Mouse (Mus musculus) MEL (cell line): ENCODE measurements around the gene Fgfr2. TPM values are rescaled to one million over a fixed set of nuclear protein-coding genes. Genes with fewer than 3 reads are reported as not detected.

Experiments used
- DNase-seq: peaks from one replicate; pipeline ENCODE4 v3.0.0; 2011; ENCODE audit warnings: low read depth, low spot score
- H3K27ac ChIP-seq: 2 replicates; pipeline ENCODE4 v1.5.1; 2012; ENCODE audit warnings: low read depth, mild to moderate bottlenecking, control low read depth, low read length, moderate library complexity; ENCODE audit not compliant: control insufficient read depth
- H3K27me3 ChIP-seq, 2 experiments: fragments of 150-350 bp in 1 of 2; sonication (generic) in 1 of 2; 2 replicates each; pipeline ENCODE4 v1.6.1; 2012; ENCODE audit warnings: low read length in 2 of 2, mild to moderate bottlenecking in 2 of 2, improper control_type of control experiment in 1 of 2, moderate library complexity in 1 of 2; ENCODE audit not compliant: insufficient read depth in 2 of 2, control insufficient read depth in 1 of 2
- H3K36me3 ChIP-seq, 2 experiments: 2 replicates each; pipeline ENCODE4 v1.6.1; 2012 to 2014; ENCODE audit warnings: low read length in 2 of 2, improper control_type of control experiment in 1 of 2, inconsistent platforms in 1 of 2, mild to moderate bottlenecking in 1 of 2; ENCODE audit not compliant: insufficient read depth in 2 of 2, control insufficient read depth in 1 of 2
- H3K4me1 ChIP-seq, 2 experiments: fragments of 150-350 bp in 1 of 2; sonication (generic) in 1 of 2; 2 replicates each; pipeline ENCODE4 v1.6.1; 2012; ENCODE audit warnings: low read length in 2 of 2, improper control_type of control experiment in 1 of 2, mild to moderate bottlenecking in 1 of 2; ENCODE audit not compliant: insufficient read depth in 2 of 2, control insufficient read depth in 1 of 2
- H3K4me3 ChIP-seq, 2 experiments: fragments of 150-350 bp in 1 of 2; sonication (generic) in 1 of 2; 2 replicates each; pipeline ENCODE4 v1.5.1; 2012; ENCODE audit warnings: low read depth in 2 of 2, low read length in 2 of 2, mild to moderate bottlenecking in 2 of 2, moderate library complexity in 2 of 2, control low read depth in 1 of 2, improper control_type of control experiment in 1 of 2; ENCODE audit not compliant: control insufficient read depth in 1 of 2, insufficient read depth in 1 of 2
- H3K79me2 ChIP-seq: 2 replicates; pipeline ENCODE4 v1.6.1; 2012; ENCODE audit warnings: mild to moderate bottlenecking, low read length, moderate library complexity; ENCODE audit not compliant: control insufficient read depth, poor library complexity, insufficient read depth
- H3K9ac ChIP-seq: 2 replicates; pipeline ENCODE4 v1.6.1; 2012; ENCODE audit warnings: low read depth, mild to moderate bottlenecking, control low read depth, low read length, moderate library complexity; ENCODE audit not compliant: control insufficient read depth, poor library complexity, severe bottlenecking
- H3K9me3 ChIP-seq: fragments of 150-350 bp; sonication (generic); replicated peaks from 2 replicates; pipeline ENCODE4 v1.6.1; 2012; ENCODE audit warnings: mild to moderate bottlenecking, low read length, improper control_type of control experiment, moderate library complexity; ENCODE audit not compliant: insufficient read depth
- E2F4 ChIP-seq: IDR thresholded peaks from 2 replicates; pipeline ENCODE4 v1.6.1; 2011; ENCODE audit warnings: low read depth, low read length, improper control_type of control experiment, borderline replicate concordance
- ELF1 ChIP-seq: IDR thresholded peaks from 2 replicates; pipeline ENCODE4 v1.6.1; 2014; ENCODE audit warnings: low read depth, mild to moderate bottlenecking, inconsistent platforms, low read length, improper control_type of control experiment, moderate library complexity
- EP300 ChIP-seq, 2 experiments: IDR thresholded peaks; 2 replicates each; pipeline ENCODE4 v1.6.1; 2011; ENCODE audit warnings: improper control_type of control experiment in 2 of 2, low read length in 2 of 2, low read depth in 1 of 2, mild to moderate bottlenecking in 1 of 2
- ETS1 ChIP-seq: IDR thresholded peaks from 2 replicates; pipeline ENCODE4 v1.6.1; 2012; ENCODE audit warnings: low read depth, mild to moderate bottlenecking, inconsistent platforms, low read length, improper control_type of control experiment, moderate library complexity
- GABPA ChIP-seq: IDR thresholded peaks from 2 replicates; pipeline ENCODE4 v1.6.1; 2012; ENCODE audit warnings: low read depth, mild to moderate bottlenecking, inconsistent platforms, low read length, improper control_type of control experiment, moderate library complexity
- GATA1 ChIP-seq: IDR thresholded peaks from 2 replicates; pipeline ENCODE4 v1.6.1; 2011; ENCODE audit warnings: low read depth, low read length, improper control_type of control experiment
- JUND ChIP-seq: IDR thresholded peaks from 2 replicates; pipeline ENCODE4 v1.6.1; 2011; ENCODE audit warnings: low read depth, mild to moderate bottlenecking, improper control_type of control experiment, low read length
- KAT2A ChIP-seq: conservative IDR thresholded peaks from 2 replicates; pipeline ENCODE4 v1.6.1; 2012; ENCODE audit warnings: low read depth, low read length, improper control_type of control experiment, inconsistent platforms
- MEF2A ChIP-seq: IDR thresholded peaks from 2 replicates; pipeline ENCODE4 v1.6.1; 2014; ENCODE audit warnings: low read depth, mild to moderate bottlenecking, inconsistent platforms, low read length, improper control_type of control experiment; ENCODE audit not compliant: poor library complexity, insufficient replicate concordance, severe bottlenecking; ENCODE audit errors: extremely low read depth
- NELFE ChIP-seq: IDR thresholded peaks from 2 replicates; pipeline ENCODE4 v1.6.1; 2011; ENCODE audit warnings: low read depth, low read length, improper control_type of control experiment
- POLR2AphosphoS5 ChIP-seq: IDR thresholded peaks from 2 replicates; pipeline ENCODE4 v1.6.1; 2012; ENCODE audit warnings: low read depth, borderline replicate concordance, mild to moderate bottlenecking, inconsistent platforms, low read length, moderate library complexity, mixed read lengths
- RAD21 ChIP-seq: IDR thresholded peaks from 2 replicates; pipeline ENCODE4 v1.6.1; 2011; ENCODE audit warnings: mild to moderate bottlenecking, low read depth, low read length, improper control_type of control experiment
- SIN3A ChIP-seq: IDR thresholded peaks from 2 replicates; pipeline ENCODE4 v1.6.1; 2012; ENCODE audit warnings: low read length, improper control_type of control experiment, inconsistent platforms
- SMC3 ChIP-seq: IDR thresholded peaks from 2 replicates; pipeline ENCODE4 v1.6.1; 2011; ENCODE audit warnings: low read depth, low read length, improper control_type of control experiment
- TBP ChIP-seq: IDR thresholded peaks from 2 replicates; pipeline ENCODE4 v1.8.0; 2011; ENCODE audit warnings: low read depth, low read length, improper control_type of control experiment
- TCF12 ChIP-seq: IDR thresholded peaks from 2 replicates; pipeline ENCODE4 v1.6.1; 2014; ENCODE audit warnings: low read depth, mild to moderate bottlenecking, inconsistent platforms, low read length, improper control_type of control experiment, moderate library complexity
- USF1 ChIP-seq: IDR thresholded peaks from 2 replicates; pipeline ENCODE4 v1.6.1; 2014; ENCODE audit warnings: low read depth, mild to moderate bottlenecking, inconsistent platforms, low read length, improper control_type of control experiment, moderate library complexity
- USF2 ChIP-seq, 2 experiments: IDR thresholded peaks; 2 replicates each; pipeline ENCODE4 v1.6.1; 2011 to 2012; ENCODE audit warnings: improper control_type of control experiment in 2 of 2, low read length in 2 of 2, borderline replicate concordance in 1 of 2, inconsistent platforms in 1 of 2, low read depth in 1 of 2, mild to moderate bottlenecking in 1 of 2; ENCODE audit not compliant: insufficient read depth in 1 of 2
- ZC3H11A ChIP-seq: IDR thresholded peaks from 2 replicates; pipeline ENCODE4 v1.6.1; 2012; ENCODE audit warnings: low read depth, mild to moderate bottlenecking, inconsistent platforms, low read length, improper control_type of control experiment
- ZKSCAN1 ChIP-seq: IDR thresholded peaks from 2 replicates; pipeline ENCODE4 v1.6.1; 2012; ENCODE audit warnings: low read depth, mild to moderate bottlenecking, inconsistent platforms, low read length, improper control_type of control experiment, moderate library complexity
- ZMIZ1 ChIP-seq: IDR thresholded peaks from 2 replicates; pipeline ENCODE4 v1.6.1; 2012; ENCODE audit warnings: low read depth, mild to moderate bottlenecking, inconsistent platforms, low read length, improper control_type of control experiment, moderate library complexity
- ZNF384 ChIP-seq: IDR thresholded peaks from 2 replicates; pipeline ENCODE4 v1.6.1; 2012; ENCODE audit warnings: low read depth, mild to moderate bottlenecking, inconsistent platforms, low read length, improper control_type of control experiment
- polyA plus RNA-seq, 2 experiments: library from polyadenylated mRNA; stranded (reverse) in 1 of 2; unstranded in 1 of 2; fragments of >175 nt in 1 of 2; fragments of >200 nt in 1 of 2; gene quantifications; 2 replicates each; pipeline versions ENCODE4 v1.2.1 to v1.2.4; 2012; ENCODE audit warnings: low replicate concordance in 2 of 2, low read depth in 1 of 2; ENCODE audit not compliant: insufficient read length in 2 of 2, insufficient read depth in 1 of 2, missing spikeins in 1 of 2
- total RNA-seq: library from RNA; depleted of rRNA; stranded (reverse); fragments of 300-350 nt; gene quantifications from 2 replicates; pipeline ENCODE4 v1.2.3, GENCODE M21; 2012

Fgfr2 gene
- total and polyA plus RNA-seq, 3 experiments: not detected

GRCm38 (mm10) chr7:130378308-130378707 lies 2744.8 kb downstream of the Fgfr2 start:
- Histone ChIP-seq H3K79me2 (no peaks in the 10 kb centered on the region), H3K27me3 (no peaks in the 10 kb centered on the region), H3K27ac (no peak overlapping the region), H3K4me3 (no peak overlapping the region), H3K4me1 (no peaks in the 10 kb centered on the region), H3K36me3 (no peaks in the 10 kb centered on the region), H3K9ac (no peak overlapping the region), H3K9me3 (no peaks in the 10 kb centered on the region)
- DNase-seq: peak; percentile 44
- peak; percentile 29 to 61; a peak in 3 of 4 replicates for TF ChIP-seq EP300 (IDR thresholded peaks at IDR 0.05; ENCODE audit: low read depth in 1 of 2, low read length in 2 of 2)
- no peak for TF ChIP-seq JUND
- no peak for TF ChIP-seq ZMIZ1
- TF ChIP-seq ELF1: no peak
- no peak for TF ChIP-seq POLR2AphosphoS5
- TF ChIP-seq MEF2A: no peak
- no peak for TF ChIP-seq SMC3
- TF ChIP-seq TCF12: peak; percentile 44; the same call in 1 of the 2 replicates
- TF ChIP-seq ZKSCAN1: no peak
- no peak for TF ChIP-seq SIN3A
- TF ChIP-seq KAT2A: no peak
- no peak for TF ChIP-seq ZNF384
- TF ChIP-seq ZC3H11A: no peak
- TF ChIP-seq USF2 (IDR thresholded peaks at IDR 0.05; ENCODE audit: borderline replicate concordance in 1 of 2, insufficient read depth in 1 of 2, low read depth in 1 of 2, low read length in 2 of 2): no peak
- no peak for TF ChIP-seq NELFE
- 0 out of 2 replicates have a peak, but pooled peaks have one; percentile 18 for TF ChIP-seq GATA1
- TF ChIP-seq GABPA: no peak
- no peak for TF ChIP-seq USF1
- TF ChIP-seq TBP: no peak

GRCm38 (mm10) chr7:130374311-130374710 lies 2748.8 kb downstream of the Fgfr2 start:
- H3K9me3 ChIP-seq: no peaks in the 10 kb centered on the region
- TF ChIP-seq E2F4: no peak
- TF ChIP-seq ZMIZ1: no peak
- TF ChIP-seq RAD21: no peak
- no peak for TF ChIP-seq GATA1
- TF ChIP-seq ETS1: no peak
- TF ChIP-seq, all 39 proteins: peak for 0
- no peaks in the 10 kb centered on the region for H3K36me3 ChIP-seq
- H3K4me1 ChIP-seq: no peaks in the 10 kb centered on the region
- no peak for DNase-seq
- H3K79me2 ChIP-seq: no peaks in the 10 kb centered on the region
- no peak overlapping the region for H3K27ac ChIP-seq
- no peak overlapping the region for H3K4me3 ChIP-seq
- no peak overlapping the region for H3K9ac ChIP-seq
- no peaks in the 10 kb centered on the region; a peak in 1 of 4 replicates for H3K27me3 ChIP-seq
